12 mouse cellular contexts compared by ENCODE assay signal in genomic region chr17:11532066-11532465, GRCm38 (mm10).
"Had no signal": no experiment of that assay in that cellular context is flagged by ENCODE, and none has a peak within 500 bp of the region (broad histone marks: within the 10 kb centered on the region; RNA-seq: fewer than 3 reads in every experiment).

No protein-coding gene starts in this region.

- H3K36me3 ChIP-seq: kidney, embryonic 15.5 days; limb, embryonic 13.5 days; midbrain, embryonic 13.5 days; neural tube, embryonic 12.5 days had no signal

- H3K27me3 ChIP-seq: kidney, embryonic 15.5 days; limb, embryonic 13.5 days; midbrain, embryonic 13.5 days; neural tube, embryonic 12.5 days had no signal

- H3K4me1 ChIP-seq: kidney, embryonic 15.5 days had no signal

- H3K9me3 ChIP-seq: kidney, embryonic 15.5 days; midbrain, embryonic 13.5 days; neural tube, embryonic 12.5 days had no signal

- H3K4me2 ChIP-seq: kidney, embryonic 15.5 days; limb, embryonic 13.5 days; midbrain, embryonic 13.5 days; neural tube, embryonic 12.5 days had no signal

- H3K27ac ChIP-seq: kidney, embryonic 15.5 days; limb, embryonic 13.5 days; liver, embryonic 14.5 days had no signal

- DNase-seq: kidney, postnatal 14 days; left cerebral cortex, postnatal 4 days; lung, adult 18-20 months; right cerebral cortex, postnatal 4 days; spleen, adult 18-20 months; thymus, adult 18-20 months; thymus, postnatal 14 days had no signal

- H3K9ac ChIP-seq: kidney, embryonic 15.5 days; limb, embryonic 13.5 days; liver, embryonic 14.5 days; midbrain, embryonic 13.5 days; neural tube, embryonic 12.5 days had no signal

- H3K4me3 ChIP-seq: kidney, embryonic 15.5 days; limb, embryonic 13.5 days; midbrain, embryonic 13.5 days; neural tube, embryonic 12.5 days had no signal
